Mouse (Mus musculus): Measurements from ENCODE around the gene Gimap3. TPM values are rescaled to one million over a fixed set of nuclear protein-coding genes. Genes with fewer than 3 reads are reported as not detected.

Gene Gimap3
- total RNA-seq (2021), result 1 to 10 TPM; 2.9 to 8.5 TPM
- long read RNA-seq, experiment 1, partial matches to known transcripts, result 1 of 5 reads
- long read RNA-seq, experiment 1, other reads (novel, unspliced or antisense), result 4 of 5 reads
- long read RNA-seq, experiment 2, partial matches to known transcripts, result 1 of 3 reads
- long read RNA-seq, experiment 2, other reads (novel, unspliced or antisense), result 1 of 3 reads

DNA sequence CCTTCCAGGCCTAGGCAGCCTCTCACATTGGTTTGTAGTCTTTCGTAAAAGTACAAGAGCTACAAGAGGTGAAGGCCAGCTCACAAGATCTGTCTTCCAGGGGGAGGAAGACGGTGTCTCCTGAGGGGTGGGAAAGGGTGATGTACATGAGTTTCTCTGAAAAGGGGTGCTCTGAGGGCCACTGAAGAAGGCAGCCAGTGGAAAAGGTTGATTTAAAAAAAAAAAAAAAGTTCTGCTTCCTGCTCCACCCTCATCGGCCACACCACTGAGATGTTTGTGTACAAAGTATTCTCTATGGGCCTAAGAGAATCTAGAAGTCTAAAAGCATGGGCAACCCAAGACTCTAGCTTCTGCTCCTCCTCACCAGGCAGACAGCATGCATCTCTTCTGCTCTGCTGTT is at the start of gene Gimap3:
Gene Gimap3 (minus strand): TSS at position 156 of the 400 bp plus-strand sequence.
- no peak for DNase-seq

GRCm38 (mm10) chr6:48817815-48818214 is 47.2 kb upstream of the Gimap3 start:
- DNase-seq, result peak; percentile 79 to 85

DNA sequence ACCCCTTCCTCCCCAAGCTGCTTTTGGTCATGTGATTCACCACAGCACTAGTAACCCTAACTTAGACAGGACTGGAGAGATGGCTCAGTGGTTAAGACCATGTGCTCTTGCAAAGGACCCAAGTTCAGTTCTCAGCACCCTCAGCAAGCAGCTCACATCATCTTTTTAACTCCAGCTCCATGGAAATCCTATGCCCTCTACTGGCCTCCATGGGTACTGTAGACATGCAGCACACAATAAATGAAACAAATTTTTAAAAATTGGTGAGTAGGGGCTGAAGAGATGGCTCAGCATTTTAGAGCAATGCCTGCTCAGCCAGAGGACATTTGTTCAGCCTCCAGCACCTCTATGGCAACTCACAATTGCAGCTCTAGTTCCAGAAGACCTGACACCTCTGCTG is 44.4 kb upstream of the Gimap3 start:
- no peak for DNase-seq

GRCm38 (mm10) chr6:48809494-48810219 is 39.0 kb upstream of the Gimap3 start:
- no peak for DNase-seq

DNA sequence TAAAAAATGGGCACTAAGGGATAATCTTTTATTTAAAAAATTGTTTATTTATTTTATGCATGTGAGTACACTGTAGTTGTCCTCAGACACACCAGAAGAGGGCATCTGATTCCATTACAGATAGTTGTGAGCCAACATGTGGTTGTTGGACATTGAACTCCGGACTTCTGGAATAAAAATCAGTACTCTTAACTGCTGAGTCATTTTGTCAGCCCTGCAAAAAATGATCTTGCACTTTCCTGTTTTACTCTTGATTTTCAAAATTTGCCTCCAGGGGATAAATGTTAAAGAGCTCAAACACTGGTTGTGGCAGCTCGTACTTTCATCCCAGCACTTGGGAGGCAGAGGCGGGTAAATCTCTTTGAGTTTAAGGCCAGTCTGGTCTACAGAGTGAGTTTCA is 36.1 kb upstream of the Gimap3 start:
- no peak for DNase-seq

DNA sequence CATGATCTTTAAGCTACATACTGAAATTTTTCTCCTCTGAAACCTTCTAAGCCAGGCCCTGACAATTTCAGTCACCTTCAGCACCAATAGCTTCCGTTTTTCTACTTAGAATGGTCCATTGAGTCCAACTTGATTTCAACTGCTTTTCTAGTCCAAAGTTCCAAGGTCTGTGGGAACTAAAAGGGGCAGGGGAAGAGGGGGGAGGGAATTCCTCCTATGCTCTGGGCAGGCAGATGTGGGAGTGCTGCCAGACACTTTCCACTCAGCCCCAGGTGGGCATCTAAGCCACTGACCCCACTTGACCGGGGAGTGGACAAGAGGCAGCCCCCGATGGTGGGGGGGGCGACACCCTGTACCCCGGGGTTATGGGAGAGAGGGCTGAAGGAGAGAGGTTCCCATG is 33.7 kb upstream of the Gimap3 start:
- DNase-seq, result no peak

- no peak for DNase-seq
Measured at GRCm38 (mm10) chr6:48803406-48804051, 32.9 kb upstream of the Gimap3 start.

DNA sequence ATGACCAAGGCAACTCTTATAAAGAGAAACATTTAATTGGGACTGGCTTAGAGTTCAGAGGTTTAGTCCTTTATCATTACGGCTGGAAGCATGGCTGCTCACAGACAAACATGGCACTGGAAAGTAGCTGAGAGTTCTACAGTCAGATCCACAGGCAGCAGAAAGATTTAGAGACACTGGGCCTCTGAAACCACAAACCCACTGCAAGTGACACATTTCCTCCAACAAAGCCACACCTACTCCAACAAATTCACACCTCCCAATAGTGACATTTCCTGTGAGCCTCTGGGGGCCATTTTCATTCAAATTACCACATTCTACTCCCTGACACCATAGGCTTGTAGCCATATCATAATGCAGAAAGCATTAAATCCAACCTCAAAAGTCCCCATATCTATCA is 31.2 kb upstream of the Gimap3 start:
- DNase-seq, result no peak

DNA sequence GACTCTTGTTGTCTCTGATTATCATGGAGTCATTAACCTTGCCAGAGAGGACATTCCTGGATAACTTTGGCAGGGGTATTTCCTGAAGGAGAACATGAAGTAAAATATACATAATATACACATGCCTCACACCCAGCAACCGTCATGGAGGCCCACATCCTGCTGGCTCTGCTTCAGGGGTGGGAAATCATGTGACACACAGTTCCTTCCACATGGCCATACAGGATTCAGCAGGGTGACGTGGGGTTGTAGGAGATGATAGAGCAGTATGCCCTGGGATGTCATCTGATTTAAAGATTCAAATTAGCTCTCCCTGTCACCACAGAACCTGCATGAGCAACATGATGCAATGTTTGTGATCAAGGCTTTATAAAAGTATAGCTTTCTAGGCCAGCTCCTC is 17.2 kb upstream of the Gimap3 start:
- DNase-seq, result no peak

DNA sequence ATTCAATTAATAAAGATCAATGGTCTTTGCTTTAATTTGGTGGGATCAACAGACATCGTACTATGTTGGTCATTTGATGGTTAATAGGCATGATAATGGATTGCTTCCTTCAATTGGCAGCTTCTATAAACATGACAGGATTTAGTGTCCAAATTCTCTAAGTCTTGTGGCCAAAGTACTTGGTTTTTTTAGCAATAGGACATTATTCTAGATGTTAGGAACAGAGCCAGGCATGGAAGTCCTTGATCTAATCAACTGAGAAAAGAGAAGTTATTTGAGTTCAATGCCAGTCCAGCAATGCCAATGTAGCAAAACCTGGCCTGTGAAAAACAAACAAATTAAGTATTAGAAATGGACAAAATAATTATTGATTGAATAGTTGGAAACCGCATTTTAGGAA is 14.9 kb upstream of the Gimap3 start:
- peak in 1 of 2 experiments; percentile 32 for DNase-seq

DNA sequence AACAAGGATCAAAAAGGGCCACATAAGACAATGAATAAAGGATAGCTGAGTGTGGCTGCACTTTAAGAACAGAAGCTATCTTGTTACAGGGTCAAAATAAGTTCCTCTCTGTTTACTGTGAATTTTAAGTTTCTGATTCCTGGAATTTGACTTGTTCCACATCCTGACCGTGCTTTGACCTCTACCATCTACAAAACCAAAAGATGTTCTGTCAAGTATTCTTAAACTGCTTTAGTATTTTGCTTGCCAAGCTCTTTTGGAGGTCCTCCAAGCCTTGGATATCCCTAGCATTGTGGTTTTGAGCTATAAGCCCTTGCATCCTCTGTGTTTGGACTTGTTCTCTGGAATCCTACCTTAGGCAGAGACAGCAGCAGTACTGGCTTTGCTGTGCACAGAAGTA is 14.5 kb upstream of the Gimap3 start:
- peak in 1 of 2 experiments; percentile 51 for DNase-seq

DNA sequence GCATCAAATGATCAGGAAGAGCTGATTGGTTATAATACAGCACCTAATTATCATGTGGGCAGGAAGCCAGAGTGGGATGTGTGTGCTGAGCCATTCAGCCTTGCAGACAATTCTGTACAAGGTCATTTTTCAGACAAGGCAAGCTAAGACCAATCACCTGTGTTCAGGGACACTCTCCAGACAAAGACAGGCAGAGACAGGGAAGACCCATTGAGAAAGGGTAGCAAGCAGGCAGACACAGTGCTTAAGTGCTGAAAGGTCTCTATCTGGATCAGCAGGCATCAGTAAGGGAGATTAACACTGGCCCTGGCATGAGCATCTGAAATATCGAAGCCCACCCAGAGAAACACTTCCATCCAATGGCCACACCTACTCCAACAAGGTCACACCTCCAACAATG is 13.8 kb upstream of the Gimap3 start:
- DNase-seq, result peak; percentile 17 to 25

DNA sequence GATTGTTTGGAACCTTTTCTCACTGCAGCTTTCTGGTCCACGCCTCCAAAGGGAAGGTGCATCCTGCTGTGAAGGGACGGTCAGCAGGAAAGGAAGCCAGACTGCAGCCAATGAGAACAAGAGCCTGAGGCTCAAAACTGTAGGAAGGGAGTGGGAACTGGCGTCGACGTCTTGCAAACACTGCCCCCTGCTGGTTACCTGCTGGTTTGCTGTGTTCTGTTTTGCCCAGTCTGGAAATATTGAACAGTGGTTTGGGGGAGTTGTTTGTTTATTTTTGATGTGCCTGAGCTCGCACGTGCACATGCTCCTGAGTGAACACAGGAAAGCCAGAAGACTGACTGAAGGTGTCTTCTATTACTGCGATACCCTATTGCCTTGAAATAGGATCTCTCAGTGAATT is 1.4 kb upstream of the Gimap3 start:
- peak; percentile 83 to 90 for DNase-seq

DNA sequence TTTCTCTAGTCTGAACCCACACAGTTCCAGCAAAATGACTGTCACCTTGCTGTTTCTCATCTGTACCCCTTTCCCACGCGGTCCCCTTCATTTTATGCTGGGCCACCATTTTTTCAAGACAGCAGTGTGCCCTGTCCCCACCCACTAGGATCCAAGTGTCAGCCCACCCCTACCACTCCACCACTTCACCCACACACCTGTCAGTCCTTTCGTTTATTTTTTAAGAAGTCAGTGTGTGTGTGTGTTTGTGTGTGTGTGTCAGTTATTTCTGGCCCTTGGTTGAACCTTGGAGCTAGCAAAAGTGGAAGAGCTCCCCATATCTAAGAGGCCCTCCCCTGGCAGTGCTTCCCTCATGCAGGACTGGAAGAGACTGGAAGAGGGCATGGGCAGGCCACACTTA is 1.7 kb downstream of the Gimap3 start:
- no peak for DNase-seq

GRCm38 (mm10) chr6:48768178-48768869 is 2.3 kb downstream of the Gimap3 start:
- DNase-seq, result no peak

GRCm38 (mm10) chr6:48764496-48764895 is 6.2 kb downstream of the Gimap3 start:
- no peak for DNase-seq

DNA sequence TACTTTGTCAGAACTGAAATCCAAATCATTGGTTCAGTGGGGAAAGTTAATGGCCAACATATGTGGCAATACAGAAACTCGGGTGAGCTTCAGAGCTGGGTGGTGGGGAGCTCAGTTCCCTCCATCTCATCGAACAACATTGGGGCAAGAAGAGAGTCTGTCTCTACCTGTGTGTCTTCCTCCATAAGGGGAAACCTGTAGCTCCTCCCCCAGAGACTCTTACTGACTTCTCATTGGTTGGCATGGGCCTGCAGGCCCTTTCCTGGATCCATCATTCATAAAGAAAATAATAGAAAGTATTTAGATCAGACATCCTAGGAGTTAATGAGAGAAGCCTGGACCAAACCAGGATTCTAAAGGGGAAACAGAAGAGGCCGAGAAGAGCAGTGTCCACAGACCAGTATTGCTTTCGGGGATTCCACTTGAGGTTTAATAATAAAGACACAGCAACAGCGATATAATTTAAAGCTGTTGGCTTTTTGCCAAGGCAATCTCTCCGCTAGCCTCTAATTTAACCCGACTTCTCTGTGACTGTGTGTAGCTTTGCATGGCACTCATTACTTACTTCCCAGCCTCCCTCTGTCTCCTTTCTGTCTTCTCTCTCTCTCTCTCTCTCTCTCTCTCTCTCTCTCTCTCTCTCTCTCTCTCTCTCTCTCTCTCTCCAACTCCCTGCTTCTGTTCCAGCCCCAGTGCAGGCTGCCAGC is 6.9 kb downstream of the Gimap3 start:
- DNase-seq, result no peak

DNA sequence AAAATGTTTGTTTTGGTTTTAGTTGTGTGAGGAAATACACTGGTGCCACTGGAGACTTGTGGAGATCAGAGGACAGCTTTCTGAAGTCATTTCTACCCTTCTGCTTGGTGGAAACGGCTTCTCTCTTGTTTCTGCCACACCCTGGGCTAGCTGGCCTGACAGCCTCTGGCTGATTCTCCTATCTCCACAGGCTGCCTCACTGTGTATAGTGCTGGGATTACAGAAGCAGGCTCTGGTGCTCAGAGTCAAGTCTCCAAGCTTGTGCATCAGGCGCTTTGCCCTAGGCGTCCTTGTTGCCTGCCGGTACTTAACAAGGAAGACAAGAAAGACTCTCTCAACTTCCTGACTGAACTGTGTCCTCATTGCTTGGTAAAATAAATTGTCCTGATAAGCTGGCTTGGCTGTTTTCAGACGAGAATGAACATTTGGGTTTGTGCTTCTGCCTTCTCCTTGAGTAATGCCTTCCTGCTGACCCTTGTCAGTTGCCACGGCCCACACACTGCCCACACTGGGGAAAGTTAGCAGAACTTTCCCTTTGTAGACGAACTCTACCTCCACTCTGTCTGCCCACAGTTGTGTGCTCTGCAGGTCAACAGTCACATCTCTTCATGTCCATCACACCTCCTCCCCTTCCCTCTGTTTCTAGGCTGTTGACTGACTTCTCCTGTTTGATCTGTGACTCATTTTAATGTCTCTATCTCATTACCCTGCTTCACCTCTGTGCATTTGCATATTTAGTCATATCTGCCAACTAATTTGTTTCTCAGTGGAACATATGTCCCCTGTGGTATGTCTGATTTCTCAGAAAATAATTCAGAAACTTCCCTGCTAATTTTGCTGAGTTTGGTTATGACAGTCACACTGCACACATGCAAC is 23.3 kb downstream of the Gimap3 start:
- DNase-seq, result no peak

DNA sequence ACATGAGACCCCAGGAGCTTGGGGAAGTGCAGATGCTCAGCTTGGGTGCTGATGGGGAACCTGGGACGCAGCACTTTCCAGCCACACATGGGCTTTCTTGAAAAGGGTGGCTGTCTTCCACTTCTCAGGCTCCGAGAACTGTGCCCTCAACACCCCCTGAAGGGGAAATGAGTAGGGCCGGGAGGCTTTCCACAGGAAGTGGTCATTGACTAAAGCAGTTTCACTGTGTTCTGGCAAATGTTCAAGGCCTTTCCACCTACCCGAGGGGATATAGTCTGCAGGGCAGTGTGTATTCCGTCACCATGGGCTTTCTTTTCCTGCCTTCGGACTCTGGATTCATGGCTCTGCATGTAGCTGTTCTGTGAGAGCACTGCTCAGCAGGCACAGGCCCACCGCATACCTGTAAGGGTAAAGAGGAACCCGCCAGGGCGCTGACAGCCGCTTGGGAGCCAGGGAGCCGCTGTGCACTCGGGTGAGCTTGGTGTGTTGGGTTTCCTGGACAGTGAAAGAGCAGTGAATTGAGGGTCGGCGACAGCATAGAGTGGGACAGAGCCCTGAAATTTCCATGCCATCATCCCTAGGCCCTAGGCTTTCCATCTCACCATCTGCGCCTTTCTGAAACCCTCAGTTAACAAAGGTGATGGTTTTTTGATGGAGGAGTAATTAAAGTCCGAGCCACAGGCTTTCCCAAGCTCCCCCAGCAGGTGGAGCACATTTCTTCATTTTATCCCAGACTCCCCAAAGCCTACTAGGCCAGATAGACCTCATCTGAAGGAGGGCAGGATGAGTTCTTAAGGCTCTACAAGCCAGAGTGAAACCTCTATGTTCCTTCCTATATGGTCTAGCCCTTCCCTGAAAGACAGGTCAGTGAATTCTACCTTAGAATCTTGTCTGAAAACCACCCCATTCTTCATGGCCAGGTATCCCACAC is 24.4 kb downstream of the Gimap3 start, which contains the start of gene Gimap5:
Gene Gimap5 (plus strand): TSS at position 239 of the 931 bp plus-strand sequence.
- peak; percentile 66 to 69 for DNase-seq

DNA sequence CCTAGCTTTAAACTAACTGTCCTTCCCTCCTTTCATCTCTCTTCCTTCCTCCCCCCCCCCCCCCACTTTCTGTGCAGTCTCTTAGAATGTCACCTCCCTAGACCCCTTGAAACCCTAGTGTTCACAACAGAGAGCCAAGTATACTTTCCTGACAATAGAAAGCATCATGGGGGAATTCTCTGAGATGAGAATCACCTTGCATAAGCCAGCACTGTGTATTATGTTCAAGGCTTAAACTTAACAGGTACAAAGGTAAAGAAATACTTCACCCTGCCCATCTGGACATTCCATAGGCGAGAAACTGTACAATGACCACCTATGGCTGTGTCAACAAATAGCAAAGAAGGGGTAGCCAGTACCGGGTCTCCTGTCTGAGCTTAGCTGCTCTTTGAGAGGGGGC is 25.2 kb downstream of the Gimap3 start:
- DNase-seq, result no peak
